Mouse (Mus musculus) thymus, adult 2 months (tissue): ENCODE results near the gene Skap1. TPM values are rescaled to one million over a fixed set of nuclear protein-coding genes. Genes with fewer than 3 reads are reported as not detected.

Experiments
- DNase-seq: peaks from one replicate; pipeline ENCODE4 v3.0.0; 2021
- H3K27ac ChIP-seq: fragments of 200-500 bp; 2 replicates; pipeline ENCODE4 v1.5.1; 2012; ENCODE audit warnings: low read length, control low read depth; ENCODE audit not compliant: control insufficient read depth, insufficient read depth
- H3K27me3 ChIP-seq: fragments of 200-500 bp; 2 replicates; pipeline ENCODE4 v1.6.1; 2012; ENCODE audit warnings: mild to moderate bottlenecking, low read length, moderate library complexity, mixed read lengths; ENCODE audit not compliant: control insufficient read depth, insufficient read depth
- H3K36me3 ChIP-seq: fragments of 200-500 bp; 2 replicates; pipeline ENCODE4 v1.6.1; 2012; ENCODE audit warnings: mild to moderate bottlenecking, low read length, moderate library complexity; ENCODE audit not compliant: control insufficient read depth, insufficient read depth
- H3K4me1 ChIP-seq: fragments of 200-500 bp; replicated peaks from 2 replicates; pipeline ENCODE4 v1.6.1; 2012; ENCODE audit warnings: low read length; ENCODE audit not compliant: control insufficient read depth, insufficient read depth
- H3K4me3 ChIP-seq: fragments of 200-500 bp; 2 replicates; pipeline ENCODE4 v1.5.1; 2012; ENCODE audit warnings: mild to moderate bottlenecking, low read length, control low read depth, moderate library complexity; ENCODE audit not compliant: control insufficient read depth, insufficient read depth
- CTCF ChIP-seq: fragments of 200-500 bp; IDR thresholded peaks from 2 replicates; pipeline ENCODE4 v1.5.1; 2012; ENCODE audit warnings: mild to moderate bottlenecking, control low read depth, low read length, moderate library complexity, borderline replicate concordance; ENCODE audit not compliant: control insufficient read depth, poor library complexity, insufficient read depth; ENCODE audit errors: extremely low read depth
- POLR2A ChIP-seq: fragments of 200-500 bp; IDR thresholded peaks from 2 replicates; pipeline ENCODE4 v1.6.1; 2012; ENCODE audit warnings: mild to moderate bottlenecking, low read length, control low read depth, moderate library complexity; ENCODE audit not compliant: control insufficient read depth, poor library complexity, insufficient read depth; ENCODE audit errors: extremely low read depth
- WGBS: fragments of 180-500 bp; shearing (Covaris S2); methylation state at CpG from one replicate; pipeline ENCODE4 v1.1.7; 2018; 5-methylcytosine and 5-hydroxymethylcytosine counted together
- polyA plus RNA-seq: library from polyadenylated mRNA; depleted of rRNA; stranded (reverse); fragments of >200 nt; gene quantifications from 2 replicates; pipeline ENCODE4 v1.2.3, GENCODE M21; 2012

Skap1 gene
- polyA plus RNA-seq, 1 experiment: 205 TPM

DNA sequence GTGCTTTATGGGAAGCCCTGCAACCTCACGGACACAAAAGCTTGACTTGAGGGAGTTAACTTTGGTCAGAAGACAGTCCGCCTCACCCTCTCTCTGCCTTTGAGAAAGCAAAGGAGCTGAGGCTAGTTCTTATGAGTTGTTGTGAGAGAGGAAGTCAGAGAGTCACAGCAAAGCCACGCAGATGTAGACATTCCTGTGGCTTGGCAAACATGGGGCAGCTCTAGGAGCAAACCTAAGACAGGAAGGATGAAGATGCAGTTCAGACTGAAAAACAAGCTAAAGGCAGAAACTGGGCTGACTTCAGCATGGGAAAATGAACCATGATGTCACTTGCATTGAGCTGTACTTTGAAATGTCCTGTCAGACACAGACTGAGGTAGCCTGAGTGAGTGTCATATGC lies 283.2 kb downstream of the Skap1 start:
- H3K4me1 ChIP-seq: no peaks in the 10 kb centered on the region
- no peaks in the 10 kb centered on the region for H3K27me3 ChIP-seq
- TF ChIP-seq CTCF: no peak
- no peak for TF ChIP-seq POLR2A
- no peak overlapping the region for H3K4me3 ChIP-seq
- H3K36me3 ChIP-seq: peaks cover 14% of the 10 kb centered on the region; the same call in 1 of the 2 replicates
- DNase-seq: no peak
- no peak overlapping the region for H3K27ac ChIP-seq
- WGBS: 61% methylated on average over 3 of the region's 3 CpGs

- Histone ChIP-seq H3K4me1 (no peaks in the 10 kb centered on the region), H3K36me3 (peaks cover 18% of the 10 kb centered on the region; the same call in 1 of the 2 replicates), H3K27me3 (no peaks in the 10 kb centered on the region), H3K4me3 (no peak overlapping the region), H3K27ac (no peak overlapping the region)
- DNase-seq: no peak
- 98% methylated on average over 2 of the region's 2 CpGs for WGBS
- TF ChIP-seq CTCF: peak; percentile 26; the same call in 1 of the 2 replicates
- no peak for TF ChIP-seq POLR2A
Measured at GRCm38 (mm10) chr11:96755298-96755697, 290.9 kb downstream of the Skap1 start.

- no peaks in the 10 kb centered on the region for H3K27me3 ChIP-seq
- no peak overlapping the region for H3K4me3 ChIP-seq
- no peaks in the 10 kb centered on the region for H3K4me1 ChIP-seq
- WGBS: 75% methylated on average over 4 of the region's 4 CpGs
- DNase-seq: no peak
- H3K27ac ChIP-seq: no peak overlapping the region
- TF ChIP-seq CTCF: no peak
- peaks cover 16% of the 10 kb centered on the region; the same call in 1 of the 2 replicates for H3K36me3 ChIP-seq
Measured at GRCm38 (mm10) chr11:96757421-96757820, 293.0 kb downstream of the Skap1 start.

- H3K4me3 ChIP-seq: no peak overlapping the region
- 93% methylated on average over 5 of the region's 5 CpGs for WGBS
- no peak for TF ChIP-seq POLR2A
- TF ChIP-seq CTCF: no peak
Measured at GRCm38 (mm10) chr11:96758402-96758801, 294.0 kb downstream of the Skap1 start.

DNA sequence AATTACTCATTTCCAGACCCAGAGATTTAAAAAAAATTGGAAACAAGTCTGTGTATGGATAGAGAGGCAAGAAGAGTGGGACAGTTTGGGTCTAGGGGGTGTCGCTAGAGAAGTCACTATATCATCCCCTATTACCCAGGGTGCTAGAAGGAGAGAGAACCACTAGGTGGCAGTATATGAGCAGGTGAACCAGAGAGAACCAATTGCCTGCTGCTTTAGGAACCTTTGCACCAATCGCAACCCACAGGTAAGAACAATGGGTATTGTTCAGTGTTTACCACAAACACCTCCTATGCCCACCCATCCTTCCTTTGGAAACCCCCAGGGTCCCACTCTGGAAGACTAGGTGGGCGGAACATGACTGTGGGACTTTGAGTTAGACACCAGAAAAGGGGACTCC lies 295.6 kb downstream of the Skap1 start:
- DNase-seq: peak; percentile 55
- H3K27ac ChIP-seq: no peak overlapping the region

More at GRCm38 (mm10) chr11:96758402-96758801, 294.0 kb downstream of the Skap1 start:
- Histone ChIP-seq H3K36me3 (peaks cover 12% of the 10 kb centered on the region; the same call in 1 of the 2 replicates), H3K4me1 (no peaks in the 10 kb centered on the region), H3K27ac (no peak overlapping the region), H3K27me3 (no peaks in the 10 kb centered on the region)
- no peak for DNase-seq

DNA sequence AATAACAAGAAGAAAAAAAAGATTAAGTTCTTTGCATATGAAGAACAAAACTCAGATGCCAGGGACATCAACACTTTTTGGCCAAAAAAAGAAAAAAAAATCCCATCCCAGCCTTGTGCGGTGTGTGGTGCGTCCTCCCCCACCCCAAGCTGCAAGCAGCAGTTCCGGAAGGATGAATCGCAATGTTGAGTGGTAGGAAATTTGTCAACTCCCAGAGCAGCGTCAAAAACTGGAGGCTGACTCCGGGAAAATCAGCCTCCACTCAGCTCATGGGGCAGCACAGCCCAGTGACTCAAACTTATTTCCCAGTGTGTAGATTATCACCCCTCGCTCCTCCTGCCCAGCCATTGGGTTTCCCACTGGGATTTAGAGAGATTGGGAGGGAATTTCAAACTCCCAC lies 297.6 kb downstream of the Skap1 start:
- 92% methylated on average over 7 of the region's 7 CpGs for WGBS
- H3K27ac ChIP-seq: no peak overlapping the region
- H3K27me3 ChIP-seq: no peaks in the 10 kb centered on the region
- H3K36me3 ChIP-seq: peaks cover 7% of the 10 kb centered on the region; the same call in 1 of the 2 replicates
- H3K4me1 ChIP-seq: peaks cover 2% of the 10 kb centered on the region; the same call in 1 of the 2 replicates
- TF ChIP-seq POLR2A (no peak), CTCF (no peak)
- no peak for DNase-seq
- no peak overlapping the region for H3K4me3 ChIP-seq

More for the DNA sequence above, 295.6 kb downstream of the Skap1 start:
- H3K36me3 ChIP-seq: peaks cover 9% of the 10 kb centered on the region; the same call in 1 of the 2 replicates
- no peak for TF ChIP-seq POLR2A
- H3K4me1 ChIP-seq: no peaks in the 10 kb centered on the region
- no peaks in the 10 kb centered on the region for H3K27me3 ChIP-seq
- H3K4me3 ChIP-seq: no peak overlapping the region
- 50% methylated on average over 3 of the region's 3 CpGs for WGBS

GRCm38 (mm10) chr11:96762742-96763470 lies 298.5 kb downstream of the Skap1 start:
- WGBS: 96% methylated on average over 15 of the region's 15 CpGs
- TF ChIP-seq CTCF (no peak), POLR2A (no peak)

More at GRCm38 (mm10) chr11:96762742-96763470, 298.5 kb downstream of the Skap1 start:
- H3K4me1 ChIP-seq: peaks cover 2% of the 10 kb centered on the region; the same call in 1 of the 2 replicates
- H3K36me3 ChIP-seq: peaks cover 6% of the 10 kb centered on the region; the same call in 1 of the 2 replicates
- no peak for DNase-seq
- no peak overlapping the region for H3K27ac ChIP-seq
- no peaks in the 10 kb centered on the region for H3K27me3 ChIP-seq
- no peak overlapping the region for H3K4me3 ChIP-seq
